Mouse (Mus musculus) thymus, adult 2 months (tissue): ENCODE data around the gene Batf2.
"Not testable (repeated sequence)": the region's sequence is repeated elsewhere in the genome, so short reads cannot be mapped to it uniquely, and the experiment has no call there.

Source experiments
- CTCF ChIP-seq: fragments of 200-500 bp; IDR thresholded peaks from 2 replicates; pipeline ENCODE4 v1.5.1; 2012; ENCODE audit warnings: mild to moderate bottlenecking, control low read depth, low read length, moderate library complexity, borderline replicate concordance; ENCODE audit not compliant: control insufficient read depth, poor library complexity, insufficient read depth; ENCODE audit errors: extremely low read depth
- POLR2A ChIP-seq: fragments of 200-500 bp; IDR thresholded peaks from 2 replicates; pipeline ENCODE4 v1.6.1; 2012; ENCODE audit warnings: mild to moderate bottlenecking, low read length, control low read depth, moderate library complexity; ENCODE audit not compliant: control insufficient read depth, poor library complexity, insufficient read depth; ENCODE audit errors: extremely low read depth

GRCm38 (mm10) chr19:6130414-6131128, 10.2 kb upstream of the Batf2 start:
- not testable (repeated sequence) for TF ChIP-seq POLR2A, CTCF
